Mouse (Mus musculus) midbrain, embryonic 13.5 days (tissue): ENCODE data around the gene Srp72. TPM values are rescaled to one million over a fixed set of nuclear protein-coding genes. Genes with fewer than 3 reads are reported as not detected.
"Not testable (repeated sequence)": the region's sequence is repeated elsewhere in the genome, so short reads cannot be mapped to it uniquely, and the experiment has no call there.

Experiments
- ATAC-seq: fragments of 200-750 bp; cut with Nextera tagmentation; 2 replicates; pipeline ENCODE4 v1.8.0; 2017; ENCODE audit warnings: mild to moderate bottlenecking, moderate TSS enrichment, moderate library complexity
- H3K27ac ChIP-seq: fragments of 300-500 bp; sonication (generic); 2 replicates; pipeline ENCODE4 v1.5.1; 2015; ENCODE audit warnings: inconsistent platforms, mild to moderate bottlenecking, moderate library complexity
- H3K27me3 ChIP-seq: fragments of 300-500 bp; sonication (generic); 2 replicates; pipeline ENCODE4 v1.6.1; 2015; ENCODE audit warnings: mild to moderate bottlenecking, inconsistent platforms
- H3K36me3 ChIP-seq: fragments of 300-500 bp; sonication (generic); 2 replicates; pipeline ENCODE4 v1.6.1; 2015; ENCODE audit warnings: mild to moderate bottlenecking, inconsistent platforms
- H3K4me1 ChIP-seq: fragments of 300-500 bp; sonication (generic); replicated peaks from 2 replicates; pipeline ENCODE4 v1.6.1; 2015; ENCODE audit warnings: inconsistent platforms
- H3K4me2 ChIP-seq: fragments of 300-500 bp; sonication (generic); replicated peaks from 2 replicates; pipeline ENCODE4 v1.6.1; 2015; ENCODE audit warnings: moderate library complexity, mild to moderate bottlenecking, inconsistent platforms
- H3K4me3 ChIP-seq: fragments of 300-500 bp; sonication (generic); replicated peaks from 2 replicates; pipeline ENCODE4 v1.5.1; 2015; ENCODE audit warnings: mild to moderate bottlenecking, inconsistent platforms
- H3K9ac ChIP-seq: fragments of 300-500 bp; sonication (generic); replicated peaks from 2 replicates; pipeline ENCODE4 v1.6.1; 2015; ENCODE audit warnings: mild to moderate bottlenecking, inconsistent platforms
- H3K9me3 ChIP-seq: fragments of 300-500 bp; sonication (generic); 2 replicates; pipeline ENCODE4 v1.6.1; 2016; ENCODE audit warnings: mild to moderate bottlenecking, inconsistent platforms
- WGBS: fragments of 180-500 bp; shearing (Covaris S2); methylation state at CpG from one replicate; pipeline ENCODE4 v1.1.7; 2015; 5-methylcytosine and 5-hydroxymethylcytosine counted together
- polyA plus RNA-seq: library from polyadenylated mRNA; unstranded; fragments of >200 nt; fragmentation: Nextera tagmentation; extraction: Ambion mirVana; gene quantifications from 2 replicates; pipeline ENCODE4 v1.2.1, GENCODE M21; 2015

Gene Srp72
- polyA plus RNA-seq, 1 experiment from 2014 or later, result 77.5 TPM

- Histone ChIP-seq H3K27ac (peak within 1 kb of the TSS; percentile 83), H3K9ac (peak within 1 kb of the TSS; percentile 68), H3K4me3 (peak within 1 kb of the TSS; percentile 53), H3K27me3 (no peaks in the 10 kb centered on the region), H3K4me2 (peak within 1 kb of the TSS; percentile 91), H3K4me1 (peaks cover 33% of the 10 kb centered on the region), H3K36me3 (0 out of 2 replicates have a peak, but pooled peaks cover 4% of the 10 kb centered on the region), H3K9me3 (no peaks in the 10 kb centered on the region)
- WGBS, result under 1% methylated on average over 81 of the region's 81 CpGs
- peak; percentile 97 for ATAC-seq
These were observed 23.1 kb upstream of the Srp72 start, which contains the start of the genes Paics and Ppat for GRCm38 (mm10) chr5:76951106-76952027. Paics (plus strand) TSS chr5:76951307. Ppat (minus strand) TSS chr5:76951578.

- H3K36me3 ChIP-seq, result peaks cover 14% of the 10 kb centered on the region
- H3K4me3 ChIP-seq, result peak overlapping the region; percentile 53
- peak overlapping the region; percentile 63 for H3K9ac ChIP-seq
- 18% methylated on average over 7 of the region's 7 CpGs for WGBS
- peak overlapping the region; percentile 83; the same call in 1 of the 2 replicates for H3K27ac ChIP-seq
- no peaks in the 10 kb centered on the region for H3K27me3 ChIP-seq
- ATAC-seq, result no peak
- peak overlapping the region; percentile 91 for H3K4me2 ChIP-seq
- H3K9me3 ChIP-seq, result no peaks in the 10 kb centered on the region
- H3K4me1 ChIP-seq, result peaks cover 33% of the 10 kb centered on the region
These were observed 22.1 kb upstream of the Srp72 start for GRCm38 (mm10) chr5:76952112-76953040.

DNA sequence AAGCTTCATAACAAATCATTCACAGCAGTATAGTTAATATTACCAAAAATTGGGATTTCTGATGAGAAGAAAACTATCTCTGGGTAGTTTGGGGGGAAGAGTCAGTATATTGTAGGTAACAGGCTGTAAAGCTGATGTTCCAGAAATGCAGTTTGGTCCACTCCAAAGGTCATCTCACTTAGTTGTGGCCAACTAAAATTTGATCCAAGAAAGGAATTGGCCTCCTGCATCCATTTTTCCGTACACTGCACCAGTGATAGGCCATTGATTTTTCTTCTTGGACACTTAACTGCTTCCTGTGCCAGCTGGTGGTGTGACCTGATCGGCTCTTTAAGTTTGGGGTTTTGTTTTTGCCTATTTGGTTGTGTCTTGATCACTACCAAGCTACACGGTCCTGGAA is 20.7 kb upstream of the Srp72 start:
- no peaks in the 10 kb centered on the region for H3K27me3 ChIP-seq
- WGBS, result 84% methylated on average over 3 of the region's 3 CpGs
- 0 out of 2 replicates have a peak overlapping the region, but pooled peaks have one; percentile 3 for H3K4me2 ChIP-seq
- H3K9ac ChIP-seq, result no peak overlapping the region
- no peaks in the 10 kb centered on the region for H3K9me3 ChIP-seq
- no peak overlapping the region for H3K27ac ChIP-seq
- H3K4me1 ChIP-seq, result peaks cover 33% of the 10 kb centered on the region
- no peak overlapping the region for H3K4me3 ChIP-seq
- peaks cover 28% of the 10 kb centered on the region for H3K36me3 ChIP-seq
- ATAC-seq, result no peak

GRCm38 (mm10) chr5:76954271-76954900 is 20.1 kb upstream of the Srp72 start:
- H3K27me3 ChIP-seq, result no peaks in the 10 kb centered on the region

DNA sequence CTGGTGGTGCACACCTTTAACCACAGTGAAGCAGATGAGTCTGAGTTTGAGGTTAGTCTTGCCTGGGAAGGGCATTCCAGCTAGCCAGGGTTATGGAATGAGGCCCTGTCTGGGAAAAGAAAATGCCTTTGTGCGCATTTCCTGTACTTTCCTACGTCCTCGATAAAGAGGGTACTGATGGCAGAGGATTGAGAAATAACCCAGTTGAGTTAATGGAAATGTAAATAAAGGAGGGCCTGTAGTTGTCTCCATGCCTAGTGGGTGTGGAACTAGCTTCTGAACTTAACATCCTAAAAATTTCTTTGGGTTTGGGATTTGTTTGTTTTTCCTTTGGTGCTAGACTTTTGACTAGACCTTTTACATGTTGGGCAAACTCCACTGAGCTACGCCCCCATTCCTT is 19.0 kb upstream of the Srp72 start:
- Histone ChIP-seq H3K4me2 (no peak overlapping the region), H3K9me3 (no peaks in the 10 kb centered on the region), H3K27ac (no peak overlapping the region), H3K27me3 (no peaks in the 10 kb centered on the region), H3K36me3 (peaks cover 40% of the 10 kb centered on the region), H3K9ac (no peak overlapping the region), H3K4me1 (peaks cover 21% of the 10 kb centered on the region), H3K4me3 (no peak overlapping the region)
- 91% methylated on average over 4 of the region's 4 CpGs for WGBS
- ATAC-seq, result no peak

More at GRCm38 (mm10) chr5:76954271-76954900, 20.1 kb upstream of the Srp72 start:
- H3K9me3 ChIP-seq, result no peaks in the 10 kb centered on the region
- H3K4me1 ChIP-seq, result peaks cover 32% of the 10 kb centered on the region
- ATAC-seq, result no peak
- no peak overlapping the region for H3K27ac ChIP-seq
- H3K9ac ChIP-seq, result no peak overlapping the region
- H3K36me3 ChIP-seq, result peaks cover 32% of the 10 kb centered on the region
- 89% methylated on average over 6 of the region's 6 CpGs for WGBS
- H3K4me2 ChIP-seq, result 0 out of 2 replicates have a peak overlapping the region, but pooled peaks have one; percentile 3
- H3K4me3 ChIP-seq, result no peak overlapping the region

- WGBS, result 91% methylated on average over 1 of the region's 1 CpGs
- Histone ChIP-seq H3K4me1 (peaks cover 8% of the 10 kb centered on the region; the same call in 1 of the 2 replicates), H3K27ac (no peak overlapping the region; the same call in 1 of the 2 replicates), H3K9me3 (no peaks in the 10 kb centered on the region), H3K36me3 (peaks cover 62% of the 10 kb centered on the region), H3K27me3 (no peaks in the 10 kb centered on the region), H3K4me2 (no peak overlapping the region), H3K9ac (no peak overlapping the region), H3K4me3 (no peak overlapping the region)
- no peak for ATAC-seq
These were observed 16.5 kb upstream of the Srp72 start for GRCm38 (mm10) chr5:76957954-76958353.

- H3K27ac ChIP-seq, result no peak overlapping the region
- H3K4me2 ChIP-seq, result no peak overlapping the region
- ATAC-seq, result no peak
- H3K4me1 ChIP-seq, result 0 out of 2 replicates have a peak, but pooled peaks cover 2% of the 10 kb centered on the region
- WGBS, result 91% methylated on average over 5 of the region's 5 CpGs
- no peaks in the 10 kb centered on the region for H3K9me3 ChIP-seq
- H3K4me3 ChIP-seq, result no peak overlapping the region
- peaks cover 73% of the 10 kb centered on the region for H3K36me3 ChIP-seq
- H3K27me3 ChIP-seq, result no peaks in the 10 kb centered on the region
- H3K9ac ChIP-seq, result no peak overlapping the region
These were observed 14.9 kb upstream of the Srp72 start for GRCm38 (mm10) chr5:76959587-76959986.

DNA sequence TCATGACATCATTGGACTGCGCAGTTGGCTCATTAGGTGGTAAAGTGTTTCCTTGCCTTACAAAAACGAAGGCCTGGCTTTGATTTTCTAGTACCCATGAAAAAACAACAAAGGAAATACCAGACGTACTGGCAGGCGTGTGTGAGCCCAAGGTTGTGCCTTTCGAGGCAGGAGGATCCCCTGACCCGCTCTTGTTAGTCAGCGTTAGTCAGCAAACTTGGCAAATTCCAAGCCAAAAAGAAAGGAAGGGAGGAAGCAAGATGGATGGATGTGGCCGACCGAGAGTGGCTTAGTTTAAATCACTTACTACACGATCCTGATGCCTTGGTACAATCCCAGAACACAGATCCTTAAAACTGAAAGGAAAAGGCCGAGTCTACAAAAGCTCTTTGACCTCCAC is 11.9 kb upstream of the Srp72 start:
- Histone ChIP-seq H3K4me1 (no peaks in the 10 kb centered on the region), H3K9me3 (no peaks in the 10 kb centered on the region), H3K9ac (no peak overlapping the region), H3K4me2 (no peak overlapping the region), H3K27me3 (no peaks in the 10 kb centered on the region), H3K27ac (no peak overlapping the region), H3K4me3 (no peak overlapping the region), H3K36me3 (peaks cover 79% of the 10 kb centered on the region)
- 87% methylated on average over 11 of the region's 11 CpGs for WGBS
- no peak for ATAC-seq

DNA sequence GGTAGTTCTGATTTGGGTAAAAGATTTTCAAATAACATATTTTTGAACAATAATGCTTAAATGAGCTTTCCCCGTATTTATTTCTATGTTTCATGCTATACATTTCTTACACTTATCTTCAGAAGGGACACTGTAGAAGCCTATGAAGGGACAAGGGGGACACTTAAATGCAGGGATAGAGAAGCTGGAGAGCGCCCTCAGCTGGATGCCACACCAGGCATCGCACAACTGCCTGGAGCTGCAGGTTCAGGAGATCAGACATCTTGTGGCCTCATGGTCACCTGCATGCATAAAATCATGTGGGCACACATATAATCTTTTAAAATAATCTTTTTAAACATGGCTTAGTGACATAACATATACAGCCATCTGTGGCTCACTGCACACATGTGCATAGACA is 9.8 kb upstream of the Srp72 start:
- Histone ChIP-seq H3K4me3 (no peak overlapping the region), H3K27ac (no peak overlapping the region), H3K4me1 (no peaks in the 10 kb centered on the region), H3K4me2 (no peak overlapping the region), H3K9ac (no peak overlapping the region), H3K36me3 (peaks cover 79% of the 10 kb centered on the region), H3K27me3 (no peaks in the 10 kb centered on the region), H3K9me3 (no peaks in the 10 kb centered on the region)
- ATAC-seq, result no peak
- 90% methylated on average over 3 of the region's 3 CpGs for WGBS

DNA sequence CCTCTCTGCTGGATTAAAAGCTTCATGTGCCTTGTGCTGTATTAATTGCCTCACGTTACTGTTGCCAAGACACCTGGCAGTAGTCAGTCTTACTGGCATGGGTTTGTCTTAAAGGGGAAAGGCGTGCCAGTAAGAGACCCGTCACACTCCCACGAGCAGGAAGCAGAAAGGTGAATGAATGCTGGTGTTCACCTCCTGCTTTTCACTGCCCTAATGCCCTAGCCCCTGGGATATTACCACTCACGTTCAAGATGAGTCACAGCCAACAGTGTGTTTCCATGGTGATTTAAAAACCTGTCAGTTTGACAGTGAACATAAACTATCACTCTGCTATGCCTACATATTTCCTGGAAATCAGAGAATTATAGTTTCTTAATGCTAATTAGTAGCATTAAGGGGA is 5.2 kb upstream of the Srp72 start:
- Histone ChIP-seq H3K4me1 (peaks cover 10% of the 10 kb centered on the region), H3K9ac (no peak overlapping the region), H3K27me3 (no peaks in the 10 kb centered on the region), H3K36me3 (peaks cover 48% of the 10 kb centered on the region), H3K4me2 (no peak overlapping the region), H3K4me3 (no peak overlapping the region), H3K9me3 (no peaks in the 10 kb centered on the region), H3K27ac (no peak overlapping the region)
- WGBS, result 82% methylated on average over 5 of the region's 5 CpGs
- ATAC-seq, result no peak

- Histone ChIP-seq H3K36me3 (peaks cover 36% of the 10 kb centered on the region), H3K4me1 (peaks cover 19% of the 10 kb centered on the region)
- H3K9me3 ChIP-seq, H3K9ac ChIP-seq, H3K27me3 ChIP-seq, H3K4me2 ChIP-seq, H3K4me3 ChIP-seq, H3K27ac ChIP-seq, ATAC-seq: not testable (repeated sequence)
- 91% methylated on average over 1 of the region's 1 CpGs for WGBS
These were observed 3.4 kb upstream of the Srp72 start for GRCm38 (mm10) chr5:76971115-76971514.
